Mouse (Mus musculus) embryonic fibroblast, embryonic 13.5 days (primary cell): ENCODE data around the gene Atp13a2.

Source experiments
- CTCF ChIP-seq: IDR thresholded peaks from 2 replicates; pipeline ENCODE4 v1.5.1; 2011; ENCODE audit warnings: mild to moderate bottlenecking, control low read depth, low read length, moderate library complexity, borderline replicate concordance; ENCODE audit not compliant: insufficient read depth
- POLR2A ChIP-seq: IDR thresholded peaks from 2 replicates; pipeline ENCODE4 v1.6.1; 2011; ENCODE audit warnings: low read depth, mild to moderate bottlenecking, control low read depth, low read length, moderate library complexity

DNA sequence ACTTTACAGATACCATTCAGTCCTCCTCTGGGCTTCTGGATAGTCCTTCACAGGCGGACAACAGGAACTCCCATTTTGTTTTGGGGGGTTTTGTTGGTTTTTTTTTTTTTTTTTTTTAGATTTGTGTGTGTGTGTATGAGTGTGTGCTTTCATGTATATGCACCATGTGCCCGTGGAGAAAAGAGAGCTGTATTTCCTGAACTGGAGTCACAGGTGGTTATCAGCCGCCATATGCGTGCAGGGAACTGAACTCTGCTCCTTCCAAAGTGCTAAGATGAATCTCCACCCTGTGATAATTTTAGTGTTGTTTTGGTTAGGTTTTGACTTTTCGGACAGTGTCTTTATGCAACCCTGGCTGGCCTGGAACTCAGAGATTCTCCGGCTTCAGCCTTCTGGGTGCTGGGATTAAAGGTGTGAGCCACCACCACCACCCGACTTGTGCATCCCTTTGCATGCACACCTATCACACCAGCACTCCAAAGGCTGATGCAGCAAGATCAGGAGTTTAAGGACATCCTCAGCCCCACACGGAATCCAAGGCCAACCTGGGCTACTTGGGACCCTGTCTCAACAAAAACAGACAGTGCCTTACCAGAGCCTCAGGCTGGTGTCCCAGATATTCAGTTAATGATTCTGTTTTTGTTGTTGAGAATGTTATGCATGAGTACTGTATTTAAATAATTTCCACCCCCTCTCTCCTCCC lies 24.3 kb upstream of the Atp13a2 start:
- TF ChIP-seq CTCF: no peak
- TF ChIP-seq POLR2A: no peak
